Mouse (Mus musculus) liver, adult 2 months (tissue): ENCODE results near the gene Haus2.

Experiments
- CTCF ChIP-seq: fragments of 200-500 bp; IDR thresholded peaks from 2 replicates; pipeline ENCODE4 v1.5.1; 2011; ENCODE audit warnings: low read depth, low read length, control low read depth
- POLR2A ChIP-seq: fragments of 200-500 bp; IDR thresholded peaks from 2 replicates; pipeline ENCODE4 v1.6.1; 2011; ENCODE audit warnings: low read length, control low read depth; ENCODE audit not compliant: insufficient read depth; ENCODE audit errors: extremely low read depth

GRCm38 (mm10) chr2:120562859-120563234 is 46.3 kb upstream of the Haus2 start:
- TF ChIP-seq POLR2A (no peak), CTCF (no peak)
